Mouse (Mus musculus) G1E (cell line): Measurements from ENCODE around the gene Slc8b1.

ENCODE experiments used
- CTCF ChIP-seq: IDR thresholded peaks from 2 replicates; pipeline ENCODE4 v1.5.1; 2012; ENCODE audit warnings: low read depth, low read length, inconsistent platforms, mixed read lengths
- GATA1 ChIP-seq: IDR thresholded peaks from 2 replicates; pipeline ENCODE4 v1.6.1; 2012; ENCODE audit warnings: borderline replicate concordance, low read length, inconsistent platforms, mixed read lengths
- POLR2AphosphoS5 ChIP-seq: IDR thresholded peaks from 2 replicates; pipeline ENCODE4 v1.6.1; 2012; ENCODE audit warnings: low read depth, low read length, inconsistent platforms; ENCODE audit not compliant: insufficient replicate concordance
- TAL1 ChIP-seq: conservative IDR thresholded peaks from 2 replicates; pipeline ENCODE4 v1.6.1; 2012; ENCODE audit warnings: low read depth, low read length, inconsistent platforms, mixed read lengths

GRCm38 (mm10) chr5:120570289-120570897 is 59.4 kb downstream of the Slc8b1 start:
- TF ChIP-seq TAL1 (no peak), GATA1 (no peak), CTCF (no peak), POLR2AphosphoS5 (no peak)
